In genomic region chr9:66708816-66709555, GRCm38 (mm10) we compare ENCODE assay signal across 10 mouse cellular contexts. TPM values are rescaled to one million over a fixed set of nuclear protein-coding genes. Genes with fewer than 3 reads are reported as not detected.
DNase-seq lines count a peak whose midpoint lies in the region; ATAC-seq and TF ChIP-seq lines count a peak whose summit lies in the region.
"Had no signal": no experiment of that assay in that cellular context is flagged by ENCODE, and none has a peak within 500 bp of the region (broad histone marks: within the 10 kb centered on the region; RNA-seq: fewer than 3 reads in every experiment).

No protein-coding gene starts in this region.

- no peak overlapping the region for H3K4me2 ChIP-seq in forebrain, embryonic 14.5 days (ENCODE audit: low read length)
- no peak overlapping the region for H3K4me2 ChIP-seq in limb, embryonic 11.5 days (ENCODE audit: low read depth, severe bottlenecking)
- H3K4me2 ChIP-seq in liver, postnatal 0 days (ENCODE audit: low read depth, low read length), result no peak overlapping the region

- peaks cover 13% of the 10 kb centered on the region for H3K4me1 ChIP-seq in forebrain, embryonic 14.5 days (ENCODE audit: control insufficient read depth, insufficient read depth, low read length)
- H3K4me1 ChIP-seq in limb, embryonic 11.5 days (ENCODE audit: control insufficient read depth, insufficient read depth, low read length), result peaks cover 1% of the 10 kb centered on the region; the same call in 1 of the 2 replicates
- 0 out of 2 replicates have a peak, but pooled peaks cover 5% of the 10 kb centered on the region for H3K4me1 ChIP-seq in liver, postnatal 0 days (ENCODE audit: insufficient read depth)

- H3K27ac ChIP-seq in forebrain, embryonic 14.5 days (ENCODE audit: low read depth, low read length), result peak overlapping the region; percentile 23; the same call in 1 of the 2 replicates
- H3K27ac ChIP-seq in limb, embryonic 11.5 days (replicated peaks; ENCODE audit: low read depth, low read length), result no peak overlapping the region
- H3K27ac ChIP-seq in liver, postnatal 0 days (ENCODE audit: low read depth), result no peak overlapping the region

- no peak for ATAC-seq in forebrain, embryonic 14.5 days
- ATAC-seq in limb, embryonic 11.5 days (ENCODE audit: insufficient number of reproducible peaks, low FRiP score, low TSS enrichment, low read depth), result no peak
- no peak for ATAC-seq in liver, postnatal 0 days

- no peak for TF ChIP-seq EP300 in liver, postnatal 0 days (IDR thresholded peaks at IDR 0.05; ENCODE audit: low read depth)

- no peaks in the 10 kb centered on the region for H3K36me3 ChIP-seq in forebrain, embryonic 14.5 days (ENCODE audit: control insufficient read depth, insufficient read depth, low read length)
- H3K36me3 ChIP-seq in limb, embryonic 11.5 days (ENCODE audit: control insufficient read depth, insufficient read depth, low read length), result no peaks in the 10 kb centered on the region
- H3K36me3 ChIP-seq in liver, postnatal 0 days (replicated peaks; ENCODE audit: insufficient read depth, low read length), result no peaks in the 10 kb centered on the region

- DNase-seq in adrenal gland, postnatal 10 days, result peak; percentile 24
- DNase-seq in adrenal gland, postnatal 4 days (ENCODE audit: low spot score in 2 of 2), result no peak
- peak; percentile 47 for DNase-seq in kidney, adult 18-20 months
- DNase-seq in kidney, postnatal 10 days, result no peak
- peak; percentile 8 for DNase-seq in forebrain, embryonic 14.5 days (ENCODE audit: low spot score)
- peak; percentile 34 for DNase-seq in limb, embryonic 11.5 days (ENCODE audit: low spot score)
- no peak for DNase-seq in liver, postnatal 0 days
- no peak for DNase-seq in thymus, postnatal 4 days
- DNase-seq: lung, postnatal 4 days had no signal

- WGBS in forebrain, embryonic 14.5 days, result 32% methylated on average over 12 of the region's 12 CpGs
- 59% methylated on average over 12 of the region's 12 CpGs for WGBS in limb, embryonic 11.5 days
- 71% methylated on average over 12 of the region's 12 CpGs for WGBS in liver, postnatal 0 days (ENCODE audit: insufficient replicate concordance)

- H3K9ac ChIP-seq in forebrain, embryonic 14.5 days (ENCODE audit: low read length), result 0 out of 2 replicates have a peak overlapping the region, but pooled peaks have one; percentile 13
- H3K9ac ChIP-seq in limb, embryonic 11.5 days (ENCODE audit: low read length), result no peak overlapping the region
- H3K9ac ChIP-seq in liver, postnatal 0 days (replicated peaks), result no peak overlapping the region

- H3K4me3 ChIP-seq in forebrain, embryonic 14.5 days (ENCODE audit: low read depth, low read length), result no peak overlapping the region
- no peak overlapping the region for H3K4me3 ChIP-seq in limb, embryonic 11.5 days (ENCODE audit: low read depth, low read length)
- H3K4me3 ChIP-seq in liver, postnatal 0 days (ENCODE audit: low read depth, low read length), result no peak overlapping the region

- TF ChIP-seq CTCF in liver, postnatal 0 days (IDR thresholded peaks at IDR 0.05; ENCODE audit: low read depth), result no peak

- H3K27me3 ChIP-seq in forebrain, embryonic 14.5 days (replicated peaks; ENCODE audit: control insufficient read depth, insufficient read depth, low read length), result no peaks in the 10 kb centered on the region
- peaks cover 5% of the 10 kb centered on the region; the same call in 1 of the 2 replicates for H3K27me3 ChIP-seq in limb, embryonic 11.5 days (ENCODE audit: control insufficient read depth, insufficient read depth, low read length)
- H3K27me3 ChIP-seq in liver, postnatal 0 days (ENCODE audit: insufficient read depth, low read length), result peaks cover 8% of the 10 kb centered on the region; the same call in 1 of the 2 replicates

- H3K9me3 ChIP-seq in forebrain, embryonic 14.5 days (replicated peaks; ENCODE audit: control insufficient read depth, low read length), result no peaks in the 10 kb centered on the region
- H3K9me3 ChIP-seq in limb, embryonic 11.5 days (ENCODE audit: control insufficient read depth, low read length), result no peaks in the 10 kb centered on the region
- no peaks in the 10 kb centered on the region for H3K9me3 ChIP-seq in liver, postnatal 0 days (ENCODE audit: low read length)

RNA-seq across cellular contexts. Expression of gene Car12, which starts 4.5 kb away (rescaled TPM):
- total RNA-seq in adrenal gland, postnatal 10 days (2021), result under 1 TPM; 0.42 to 0.78 TPM
- total RNA-seq in adrenal gland, postnatal 4 days (2021), result 10 to 100 TPM in 1 of 2 experiments, 1 to 10 TPM in 1; 1.9 to 21.5 TPM
- 2.6 and 3.3 TPM in 2 replicates for polyA plus RNA-seq in forebrain, embryonic 14.5 days (2014; fragmentation: Nextera tagmentation; extraction: Ambion mirVana)
- polyA plus RNA-seq in limb, embryonic 11.5 days (2014; fragmentation: Nextera tagmentation; extraction: Ambion mirVana), result 2.8 and 4.3 TPM in 2 replicates
- 0.05 and 0.12 TPM in 2 replicates for polyA plus RNA-seq in liver, postnatal 0 days (2015; fragmentation: Nextera tagmentation; extraction: Ambion mirVana)
- total RNA-seq: heart, postnatal 36 days had no signal

Comparison
In these comparisons a context has a peak if more than half of its experiments do, and no peak if none do; other contexts are left out.
1. DNase-seq: peak in adrenal gland, postnatal 10 days (single experiment), kidney, adult 18-20 months (single experiment), forebrain, embryonic 14.5 days (single experiment) and limb, embryonic 11.5 days (single experiment); none in adrenal gland, postnatal 4 days (0 of 2), kidney, postnatal 10 days (single experiment), liver, postnatal 0 days (single experiment) and thymus, postnatal 4 days (single experiment).